Mouse (Mus musculus) megakaryocyte, embryonic 14.5 days (primary cell): ENCODE results near the gene Sec22c.

ENCODE experiments used
- FLI1 ChIP-seq: IDR thresholded peaks from 2 replicates; pipeline ENCODE4 v1.6.1; 2012; ENCODE audit warnings: low read length, inconsistent platforms, mixed read lengths
- GATA1 ChIP-seq: IDR thresholded peaks from 3 replicates; pipeline ENCODE4 v1.6.1; 2012; ENCODE audit warnings: mixed read lengths, low read length, inconsistent platforms, borderline replicate concordance

- TF ChIP-seq GATA1 (no peak), FLI1 (no peak)
Observed at GRCm38 (mm10) chr9:121744051-121744450, 38.8 kb upstream of the Sec22c start.
